Mouse (Mus musculus) embryonic facial prominence, embryonic 10.5 days (tissue): ENCODE measurements around the gene Cables2. TPM values are rescaled to one million over a fixed set of nuclear protein-coding genes. Genes with fewer than 3 reads are reported as not detected.
"Not testable (repeated sequence)": the region's sequence is repeated elsewhere in the genome, so short reads cannot be mapped to it uniquely, and the experiment has no call there.

Experiments
- DNase-seq: peaks from one replicate; pipeline ENCODE4 v3.0.0-alpha.2; 2017; ENCODE audit warnings: low spot score
- H3K27ac ChIP-seq: fragments of 300-500 bp; sonication (generic); replicated peaks from 2 replicates; pipeline ENCODE4 v1.5.1; 2016; ENCODE audit warnings: mild to moderate bottlenecking
- H3K27me3 ChIP-seq: fragments of 300-500 bp; sonication (generic); replicated peaks from 2 replicates; pipeline ENCODE4 v1.6.1; 2016; ENCODE audit warnings: low read depth, mild to moderate bottlenecking; ENCODE audit not compliant: poor library complexity, severe bottlenecking
- H3K36me3 ChIP-seq: fragments of 300-500 bp; sonication (generic); replicated peaks from 2 replicates; pipeline ENCODE4 v1.6.1; 2016; ENCODE audit warnings: mild to moderate bottlenecking, moderate library complexity
- H3K4me1 ChIP-seq: fragments of 300-500 bp; sonication (generic); 2 replicates; pipeline ENCODE4 v1.6.1; 2016
- H3K4me3 ChIP-seq: fragments of 300-500 bp; sonication (generic); 2 replicates; pipeline ENCODE4 v1.5.1; 2016; ENCODE audit warnings: mild to moderate bottlenecking, moderate library complexity
- H3K9me3 ChIP-seq: fragments of 300-500 bp; sonication (generic); 2 replicates; pipeline ENCODE4 v1.6.1; 2016; ENCODE audit warnings: mild to moderate bottlenecking
- WGBS: fragments of 180-500 bp; shearing (Covaris S2); methylation state at CpG from one replicate; pipeline ENCODE4 v1.1.7; 2016; 5-methylcytosine and 5-hydroxymethylcytosine counted together
- polyA plus RNA-seq: library from polyadenylated mRNA; unstranded; fragments of >200 nt; fragmentation: Nextera tagmentation; extraction: Ambion mirVana; gene quantifications from 2 replicates; pipeline ENCODE4 v1.2.1, GENCODE M21; 2016

The Cables2 gene
- polyA plus RNA-seq, 1 experiment from 2014 or later: 12.7 TPM

DNA sequence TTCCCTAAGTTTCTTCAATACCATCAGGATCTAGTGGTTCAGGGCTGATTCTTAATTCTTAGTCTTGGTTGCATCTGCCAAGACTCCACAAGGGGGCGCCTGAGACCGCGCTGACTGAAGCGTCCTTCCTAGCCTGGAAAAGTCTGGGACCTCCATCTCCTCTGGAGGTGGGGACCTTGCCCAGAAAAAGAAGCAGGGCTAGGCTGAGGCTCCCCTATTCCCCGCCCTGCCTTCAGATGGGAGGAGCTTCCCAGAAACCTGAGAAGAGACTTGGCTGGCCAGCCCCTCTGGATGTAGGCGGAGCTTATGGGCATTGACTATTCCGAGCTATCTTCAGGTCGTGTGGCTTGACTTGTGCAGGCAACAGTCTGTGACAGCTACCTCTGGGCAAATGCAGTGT is 2.5 kb upstream of the Cables2 start:
- peak; percentile 91 for DNase-seq
- Histone ChIP-seq H3K36me3 (peaks cover 9% of the 10 kb centered on the region; the same call in 1 of the 2 replicates), H3K4me1 (peaks cover 52% of the 10 kb centered on the region), H3K4me3 (no peak overlapping the region), H3K27me3 (peaks cover 21% of the 10 kb centered on the region), H3K27ac (no peak overlapping the region), H3K9me3 (no peaks in the 10 kb centered on the region)
- WGBS: under 1% methylated on average over 8 of the region's 8 CpGs

DNA sequence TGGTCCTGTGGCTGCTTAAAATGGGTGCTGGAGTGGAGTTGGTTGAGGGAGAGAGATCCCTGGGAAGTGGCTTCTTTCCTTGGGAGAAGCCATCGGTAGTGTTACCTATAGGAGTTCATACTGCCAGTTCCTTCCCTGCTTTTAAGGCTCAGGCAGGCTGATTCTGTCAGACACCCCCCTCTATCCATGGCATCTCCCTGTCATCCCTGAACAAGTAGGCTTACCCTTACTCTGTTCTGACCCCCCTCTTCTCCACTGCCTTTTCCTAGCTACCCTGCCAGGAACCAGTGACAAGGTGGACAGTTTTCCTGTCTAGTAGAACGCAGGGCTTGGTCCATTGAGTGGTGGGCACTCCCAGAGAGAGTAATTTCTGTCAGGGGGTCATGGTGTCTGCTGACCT is 1.2 kb upstream of the Cables2 start:
- H3K27ac ChIP-seq: no peak overlapping the region
- no peaks in the 10 kb centered on the region for H3K9me3 ChIP-seq
- peaks cover 47% of the 10 kb centered on the region for H3K4me1 ChIP-seq
- peaks cover 21% of the 10 kb centered on the region for H3K27me3 ChIP-seq
- WGBS: 86% methylated on average over 2 of the region's 2 CpGs
- H3K4me3 ChIP-seq: no peak overlapping the region
- no peak for DNase-seq
- peaks cover 22% of the 10 kb centered on the region for H3K36me3 ChIP-seq

DNA sequence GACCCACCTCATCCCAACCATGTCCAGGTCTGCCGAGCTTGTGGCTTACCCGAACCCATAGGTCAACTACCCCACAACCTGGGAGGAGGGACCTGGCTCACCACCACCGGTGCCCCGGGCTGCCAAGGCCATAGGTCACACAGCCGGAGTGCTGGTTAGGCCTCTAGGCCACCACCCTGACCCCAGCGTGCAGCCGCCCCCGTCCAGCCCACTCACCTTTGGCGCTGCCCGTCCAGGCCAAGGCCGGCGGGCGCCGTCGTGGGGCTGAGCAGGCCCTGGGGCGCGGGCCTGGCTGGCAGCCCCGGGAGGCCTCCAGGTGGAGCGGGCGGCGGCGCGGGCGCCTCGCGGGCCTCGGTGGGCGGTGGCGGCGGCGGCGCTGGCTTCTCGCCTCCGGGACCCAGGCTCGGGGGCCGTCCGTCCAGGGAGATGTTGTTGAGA is 393 bp downstream of the Cables2 start:
- H3K4me1 ChIP-seq: peaks cover 47% of the 10 kb centered on the region
- peaks cover 38% of the 10 kb centered on the region for H3K36me3 ChIP-seq
- no peaks in the 10 kb centered on the region for H3K9me3 ChIP-seq
- peaks cover 16% of the 10 kb centered on the region for H3K27me3 ChIP-seq
- peak overlapping the region; percentile 94 for H3K27ac ChIP-seq
- DNase-seq: no peak
- under 1% methylated on average over 37 of the region's 37 CpGs for WGBS
- H3K4me3 ChIP-seq: peak overlapping the region; percentile 85

DNA sequence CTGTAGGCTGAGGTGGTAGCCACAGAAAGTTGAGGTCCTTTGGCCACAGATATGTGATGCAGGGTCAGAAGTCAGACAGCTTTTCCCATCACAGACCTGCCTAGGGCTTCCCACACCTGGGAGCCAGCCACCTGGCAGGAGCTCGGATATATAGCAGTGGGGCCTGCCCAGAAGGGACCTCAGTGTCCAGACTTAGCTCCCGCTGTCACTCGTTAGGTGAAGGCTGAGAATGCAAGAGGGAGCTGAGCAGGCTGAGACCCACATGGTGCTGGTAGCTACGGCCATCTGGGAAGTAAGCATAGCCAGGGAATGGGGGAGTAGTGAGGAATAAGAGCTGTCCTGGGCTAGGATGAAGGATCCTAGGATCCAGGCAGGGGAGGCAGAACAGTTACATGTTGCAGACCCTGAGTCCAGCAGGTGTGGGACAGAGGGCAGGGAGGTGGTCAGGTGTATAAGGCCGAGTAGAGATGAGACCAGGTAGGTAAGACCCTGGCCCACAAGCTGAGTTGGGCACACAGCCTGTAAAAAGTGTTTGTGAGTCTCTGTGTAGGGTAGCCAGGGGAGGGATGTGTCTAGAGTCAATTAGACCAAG is 1.4 kb downstream of the Cables2 start:
- Histone ChIP-seq H3K27ac (no peak overlapping the region), H3K9me3 (no peaks in the 10 kb centered on the region)
- 71% methylated on average over 5 of the region's 5 CpGs for WGBS

DNA sequence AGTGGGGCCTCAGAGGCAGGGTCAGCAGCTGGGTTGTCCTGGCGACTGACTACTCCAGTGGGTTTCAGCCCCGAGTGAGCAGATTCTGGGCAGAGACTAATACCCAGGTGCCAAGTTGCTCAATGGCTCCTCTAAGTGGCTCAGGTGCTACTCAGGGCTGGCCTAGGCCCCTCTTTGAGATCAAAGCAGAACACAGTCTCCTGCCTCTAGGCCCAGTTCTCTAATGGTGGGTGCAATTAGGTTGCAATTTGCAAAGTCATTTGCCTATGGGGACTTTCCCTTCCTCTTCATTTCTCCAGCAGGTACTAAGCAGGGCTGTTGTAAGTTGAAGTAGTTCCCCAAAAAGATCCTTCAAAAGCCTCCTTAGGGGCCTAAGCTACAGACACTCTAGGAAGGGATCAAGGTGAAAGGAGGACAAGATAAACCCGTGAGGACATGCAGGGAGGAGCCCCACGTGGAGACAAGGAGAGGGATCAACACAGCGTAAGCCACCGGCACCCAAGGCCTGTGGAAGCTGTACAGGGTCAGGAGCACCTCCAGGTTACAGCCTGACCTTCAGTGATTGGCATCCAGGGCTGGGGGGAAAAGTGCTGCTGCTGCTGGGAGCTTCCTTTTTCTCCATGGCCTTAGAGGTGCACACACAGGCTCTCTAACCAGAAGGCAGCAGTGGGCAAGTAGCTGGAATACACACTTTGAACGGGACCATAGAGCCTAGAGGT is 2.6 kb downstream of the Cables2 start:
- no peak overlapping the region for H3K27ac ChIP-seq
- WGBS: 81% methylated on average over 7 of the region's 7 CpGs
- H3K4me1 ChIP-seq: peaks cover 32% of the 10 kb centered on the region
- H3K27me3 ChIP-seq: peaks cover 11% of the 10 kb centered on the region
- H3K4me3 ChIP-seq: no peak overlapping the region
- H3K36me3 ChIP-seq: peaks cover 58% of the 10 kb centered on the region
- H3K9me3 ChIP-seq: no peaks in the 10 kb centered on the region
- no peak for DNase-seq

More for the DNA sequence above, 1.4 kb downstream of the Cables2 start:
- H3K4me1 ChIP-seq: peaks cover 44% of the 10 kb centered on the region
- H3K4me3 ChIP-seq: peak overlapping the region; percentile 85
- no peak for DNase-seq
- H3K36me3 ChIP-seq: peaks cover 48% of the 10 kb centered on the region
- H3K27me3 ChIP-seq: peaks cover 12% of the 10 kb centered on the region

DNA sequence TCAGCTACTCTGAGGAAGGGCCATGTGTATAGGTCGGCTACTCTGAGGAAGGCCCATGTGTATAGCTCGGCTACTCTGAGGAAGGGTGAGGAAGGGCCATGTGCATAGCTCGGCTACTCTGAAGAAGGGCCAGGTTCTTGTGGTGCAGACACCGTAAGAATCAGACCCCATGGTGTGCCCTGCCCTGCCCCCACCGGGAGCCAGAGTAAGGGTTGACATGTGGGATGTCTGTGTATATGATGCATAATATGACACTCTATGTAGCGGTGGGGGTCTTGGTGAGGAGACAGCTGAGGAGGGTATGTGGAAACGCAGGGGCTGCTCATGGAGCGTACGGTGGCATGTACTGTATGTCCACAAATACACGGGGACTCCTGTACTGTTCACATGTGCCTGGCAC is 4.0 kb downstream of the Cables2 start:
- Histone ChIP-seq H3K9me3 (no peaks in the 10 kb centered on the region), H3K27ac (no peak overlapping the region), H3K4me1 (peaks cover 32% of the 10 kb centered on the region), H3K4me3 (no peak overlapping the region), H3K27me3 (peaks cover 6% of the 10 kb centered on the region), H3K36me3 (peaks cover 64% of the 10 kb centered on the region)
- no peak for DNase-seq
- WGBS: 94% methylated on average over 10 of the region's 10 CpGs

GRCm38 (mm10) chr2:180267955-180268354 is 5.3 kb downstream of the Cables2 start:
- Histone ChIP-seq H3K27ac (no peak overlapping the region), H3K4me1 (peaks cover 25% of the 10 kb centered on the region), H3K27me3 (no peaks in the 10 kb centered on the region), H3K9me3 (no peaks in the 10 kb centered on the region), H3K36me3 (peaks cover 78% of the 10 kb centered on the region), H3K4me3 (no peak overlapping the region)
- no peak for DNase-seq
- WGBS: 72% methylated on average over 2 of the region's 2 CpGs

- H3K27me3 ChIP-seq: no peaks in the 10 kb centered on the region
- peaks cover 91% of the 10 kb centered on the region for H3K36me3 ChIP-seq
- no peak overlapping the region for H3K27ac ChIP-seq
- H3K4me3 ChIP-seq: no peak overlapping the region
- DNase-seq: no peak
- H3K4me1 ChIP-seq: peaks cover 14% of the 10 kb centered on the region
- H3K9me3 ChIP-seq: no peaks in the 10 kb centered on the region
- 87% methylated on average over 10 of the region's 10 CpGs for WGBS
These were observed 10.4 kb downstream of the Cables2 start for GRCm38 (mm10) chr2:180262891-180263290.

DNA sequence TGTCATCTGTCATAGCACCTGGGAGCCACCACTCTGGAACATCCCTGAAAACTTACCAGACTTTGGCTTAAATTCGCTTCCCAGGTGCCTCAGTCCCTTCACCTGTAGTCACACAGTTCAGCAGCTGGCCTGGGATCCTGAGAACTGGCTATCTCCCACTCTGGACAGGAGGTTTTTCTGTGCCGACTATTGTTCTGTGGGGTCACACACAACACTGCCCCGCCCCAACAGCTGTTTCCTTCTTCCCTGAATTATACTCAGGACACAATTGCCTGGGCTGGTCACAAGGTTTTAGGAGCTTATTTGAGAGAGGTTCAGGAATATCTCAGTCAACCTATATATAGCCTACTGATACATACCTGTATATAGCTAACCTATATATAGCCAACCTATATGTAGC is 10.9 kb downstream of the Cables2 start:
- Histone ChIP-seq H3K4me3 (no peak overlapping the region), H3K9me3 (no peaks in the 10 kb centered on the region), H3K27me3 (no peaks in the 10 kb centered on the region), H3K4me1 (peaks cover 14% of the 10 kb centered on the region), H3K36me3 (peaks cover 87% of the 10 kb centered on the region), H3K27ac (no peak overlapping the region)
- 76% methylated on average over 3 of the region's 3 CpGs for whole genome bisulfite sequencing
- DNase-seq: no peak

GRCm38 (mm10) chr2:180261901-180262300 is 11.4 kb downstream of the Cables2 start:
- Histone ChIP-seq H3K4me1 (peaks cover 14% of the 10 kb centered on the region), H3K9me3 (no peaks in the 10 kb centered on the region), H3K27me3 (no peaks in the 10 kb centered on the region), H3K36me3 (peaks cover 82% of the 10 kb centered on the region), H3K27ac (no peak overlapping the region), H3K4me3 (no peak overlapping the region)
- WGBS: 92% methylated on average over 7 of the region's 7 CpGs
- no peak for DNase-seq

- DNase-seq: peak; percentile 22
- peaks cover 72% of the 10 kb centered on the region for H3K36me3 ChIP-seq
- 60% methylated on average over 8 of the region's 8 CpGs for WGBS
These were observed 12.5 kb downstream of the Cables2 start for GRCm38 (mm10) chr2:180260610-180261480.

GRCm38 (mm10) chr2:180259826-180260609 is 13.3 kb downstream of the Cables2 start:
- WGBS: 73% methylated on average over 17 of the region's 17 CpGs
- not testable (repeated sequence) for H3K27me3 ChIP-seq, H3K4me3 ChIP-seq, H3K27ac ChIP-seq, DNase-seq, H3K9me3 ChIP-seq
- Histone ChIP-seq H3K36me3 (peaks cover 72% of the 10 kb centered on the region), H3K4me1 (peaks cover 25% of the 10 kb centered on the region)

More at GRCm38 (mm10) chr2:180260610-180261480, 12.5 kb downstream of the Cables2 start:
- Histone ChIP-seq H3K9me3 (no peaks in the 10 kb centered on the region), H3K27me3 (no peaks in the 10 kb centered on the region), H3K4me3 (no peak overlapping the region), H3K27ac (no peak overlapping the region), H3K4me1 (peaks cover 23% of the 10 kb centered on the region)
